Mouse (Mus musculus) ES-E14 (cell line): ENCODE measurements around the gene Cass4.

Experiments
- CHD2 ChIP-seq: IDR thresholded peaks from 2 replicates; pipeline ENCODE4 v1.6.1; 2014; ENCODE audit warnings: mild to moderate bottlenecking, low read depth, low read length, inconsistent platforms
- HCFC1 ChIP-seq: IDR thresholded peaks from 2 replicates; pipeline ENCODE4 v1.6.1; 2012; ENCODE audit warnings: low read length, inconsistent platforms, borderline replicate concordance; ENCODE audit not compliant: insufficient read depth
- MAFK ChIP-seq: IDR thresholded peaks from 2 replicates; pipeline ENCODE4 v1.6.1; 2014; ENCODE audit warnings: mild to moderate bottlenecking, low read depth, low read length, inconsistent platforms; ENCODE audit not compliant: insufficient read depth
- ZC3H11A ChIP-seq: IDR thresholded peaks from 2 replicates; pipeline ENCODE4 v1.6.1; 2012; ENCODE audit warnings: low read depth, mild to moderate bottlenecking, inconsistent platforms, low read length, borderline replicate concordance
- ZNF384 ChIP-seq: IDR thresholded peaks from 2 replicates; pipeline ENCODE4 v1.6.1; 2012; ENCODE audit warnings: low read depth, low read length, inconsistent platforms

GRCm38 (mm10) chr2:172416218-172416617 lies 22.6 kb downstream of the Cass4 start:
- TF ChIP-seq MAFK (no peak), ZC3H11A (no peak), CHD2 (no peak), ZNF384 (no peak), HCFC1 (no peak)
